Mouse (Mus musculus): ENCODE results near the gene Stim1. TPM values are rescaled to one million over a fixed set of nuclear protein-coding genes. Genes with fewer than 3 reads are reported as not detected.

Gene Stim1
- polyA plus RNA-seq, 1 experiment = 84.9 TPM

DNA sequence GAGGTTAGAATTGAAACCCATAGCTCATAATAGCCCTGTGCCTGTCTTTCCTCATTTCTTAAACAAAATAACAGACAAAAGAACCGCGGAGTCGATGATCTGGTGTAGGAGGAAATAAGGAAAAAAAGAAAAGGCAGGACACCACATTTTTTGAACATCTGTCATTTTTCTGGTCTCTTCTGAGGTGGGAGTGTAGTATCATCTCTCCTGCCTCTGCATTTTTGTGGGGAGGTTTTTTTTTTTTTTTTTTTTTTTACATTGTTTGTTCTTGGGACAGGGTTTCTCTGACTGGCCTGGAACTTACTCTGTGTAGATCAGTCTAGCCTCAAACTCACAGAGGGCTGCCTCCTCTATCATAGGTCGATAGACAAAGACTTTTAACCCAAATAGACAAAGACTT is 174.8 kb downstream of the Stim1 start:
- TF ChIP-seq CTCF (IDR thresholded peaks at IDR 0.05; ENCODE audit: borderline replicate concordance, insufficient read depth, low read depth, low read length) = no peak
- TF ChIP-seq POLR2A (IDR thresholded peaks at IDR 0.05; ENCODE audit: borderline replicate concordance, insufficient read depth, low read length) = no peak
- H3K4me3 ChIP-seq (replicated peaks; ENCODE audit: insufficient read depth, low read depth, low read length) = peak overlapping the region; percentile 85
- no peak overlapping the region for H3K27ac ChIP-seq (ENCODE audit: insufficient read depth, low read length)
- DNase-seq = no peak
- H3K27me3 ChIP-seq (ENCODE audit: control insufficient read depth, insufficient read depth, low read length) = no peaks in the 10 kb centered on the region
- H3K4me1 ChIP-seq (ENCODE audit: control insufficient read depth, insufficient read depth, low read length) = no peaks in the 10 kb centered on the region
- under 1% methylated on average over 4 of the region's 4 CpGs for WGBS

DNA sequence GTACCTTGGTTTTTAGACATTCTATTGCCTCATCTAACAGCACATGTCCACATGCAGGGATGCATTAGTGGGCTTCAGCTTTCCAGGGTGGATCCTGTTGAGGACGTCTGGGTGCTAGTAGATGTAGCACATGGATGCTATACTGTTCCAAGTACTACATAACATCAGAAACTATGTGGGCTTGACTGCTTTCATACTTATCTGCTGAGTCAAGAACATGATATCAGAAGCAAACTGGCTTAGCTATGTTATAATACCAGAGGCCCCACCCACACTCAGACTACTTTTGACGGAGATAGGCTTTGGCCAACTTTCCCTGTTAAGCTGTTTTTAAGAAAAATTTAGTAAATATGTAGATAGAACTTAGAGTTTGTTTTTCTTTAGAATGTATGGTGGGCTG is 176.7 kb downstream of the Stim1 start:
- no peak for TF ChIP-seq CTCF (IDR thresholded peaks at IDR 0.05; ENCODE audit: borderline replicate concordance, insufficient read depth, low read depth, low read length)
- TF ChIP-seq POLR2A (IDR thresholded peaks at IDR 0.05; ENCODE audit: borderline replicate concordance, insufficient read depth, low read length) = no peak
- Histone ChIP-seq H3K4me3 (replicated peaks; ENCODE audit: insufficient read depth, low read depth, low read length) (no peak overlapping the region), H3K27ac (ENCODE audit: insufficient read depth, low read length) (no peak overlapping the region), H3K27me3 (ENCODE audit: control insufficient read depth, insufficient read depth, low read length) (no peaks in the 10 kb centered on the region), H3K4me1 (ENCODE audit: control insufficient read depth, insufficient read depth, low read length) (no peaks in the 10 kb centered on the region)
- WGBS = 86% methylated on average over 2 of the region's 2 CpGs
- no peak for DNase-seq

DNA sequence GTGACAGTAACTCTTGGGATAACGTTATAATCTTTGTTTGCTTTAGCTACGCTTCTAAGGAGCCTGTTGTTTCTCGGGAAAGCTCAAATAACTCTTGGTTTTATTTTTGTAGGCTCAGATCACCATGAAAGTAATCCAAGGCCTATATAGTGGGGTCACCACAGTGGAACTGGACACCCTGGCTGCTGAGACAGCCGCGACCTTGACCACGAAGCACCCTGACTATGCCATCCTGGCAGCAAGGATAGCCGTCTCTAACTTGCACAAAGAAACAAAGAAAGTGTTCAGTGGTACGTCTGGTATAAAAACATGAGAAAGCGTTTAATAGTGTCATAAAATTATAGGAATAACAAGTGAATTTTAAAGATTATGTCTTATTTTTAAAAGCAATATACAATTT is 178.8 kb downstream of the Stim1 start:
- 96% methylated on average over 9 of the region's 9 CpGs for WGBS
- Histone ChIP-seq H3K4me1 (ENCODE audit: control insufficient read depth, insufficient read depth, low read length) (no peaks in the 10 kb centered on the region), H3K27ac (ENCODE audit: insufficient read depth, low read length) (no peak overlapping the region), H3K4me3 (replicated peaks; ENCODE audit: insufficient read depth, low read depth, low read length) (no peak overlapping the region), H3K27me3 (ENCODE audit: control insufficient read depth, insufficient read depth, low read length) (no peaks in the 10 kb centered on the region)
- TF ChIP-seq POLR2A (IDR thresholded peaks at IDR 0.05; ENCODE audit: borderline replicate concordance, insufficient read depth, low read length) = no peak
- no peak for TF ChIP-seq CTCF (IDR thresholded peaks at IDR 0.05; ENCODE audit: borderline replicate concordance, insufficient read depth, low read depth, low read length)
- DNase-seq = no peak

DNA sequence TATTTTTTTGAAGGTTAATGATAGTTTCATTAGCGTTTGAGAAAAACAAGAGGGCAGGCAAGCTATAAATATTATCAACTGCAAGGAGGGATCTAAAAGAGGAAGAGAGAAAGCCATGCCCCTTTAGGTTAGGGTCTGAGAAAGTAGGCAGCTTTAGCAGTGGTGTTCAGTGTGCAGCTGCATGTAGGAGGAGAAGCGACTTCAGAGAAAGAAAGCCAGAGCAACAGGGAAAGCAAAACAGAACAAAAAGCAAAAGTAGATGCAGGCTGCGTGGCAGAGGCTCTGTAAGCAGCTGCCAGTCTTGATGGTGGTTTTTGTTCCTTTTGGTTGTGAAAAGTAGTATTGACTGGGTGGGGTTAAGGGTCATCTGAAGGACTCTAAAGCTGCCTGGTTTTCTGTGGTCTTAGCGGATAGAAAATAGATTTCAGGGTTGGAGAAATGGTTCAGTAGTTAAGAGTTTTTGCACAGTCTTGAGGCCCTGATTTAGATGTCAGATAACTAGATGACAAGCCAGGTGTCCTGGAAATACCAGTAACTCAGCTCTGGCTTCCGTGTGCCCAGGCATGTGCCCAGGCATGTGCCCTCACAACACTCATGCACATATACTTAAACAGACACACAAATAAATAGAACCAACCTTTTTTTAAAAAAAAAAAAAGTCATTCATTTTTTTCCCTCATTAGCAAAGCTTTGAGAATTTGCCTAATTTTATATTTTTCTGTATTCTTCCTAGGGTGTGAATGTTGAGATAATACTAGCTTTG is 191.2 kb downstream of the Stim1 start:
- Histone ChIP-seq H3K4me1 (ENCODE audit: control insufficient read depth, insufficient read depth, low read length) (no peaks in the 10 kb centered on the region), H3K27ac (ENCODE audit: insufficient read depth, low read length) (no peak overlapping the region), H3K27me3 (ENCODE audit: control insufficient read depth, insufficient read depth, low read length) (no peaks in the 10 kb centered on the region), H3K4me3 (replicated peaks; ENCODE audit: insufficient read depth, low read depth, low read length) (no peak overlapping the region)
- 89% methylated on average over 5 of the region's 5 CpGs for WGBS
- no peak for TF ChIP-seq POLR2A (IDR thresholded peaks at IDR 0.05; ENCODE audit: borderline replicate concordance, insufficient read depth, low read length)
- TF ChIP-seq CTCF (IDR thresholded peaks at IDR 0.05; ENCODE audit: borderline replicate concordance, insufficient read depth, low read depth, low read length) = no peak
- DNase-seq = no peak

DNA sequence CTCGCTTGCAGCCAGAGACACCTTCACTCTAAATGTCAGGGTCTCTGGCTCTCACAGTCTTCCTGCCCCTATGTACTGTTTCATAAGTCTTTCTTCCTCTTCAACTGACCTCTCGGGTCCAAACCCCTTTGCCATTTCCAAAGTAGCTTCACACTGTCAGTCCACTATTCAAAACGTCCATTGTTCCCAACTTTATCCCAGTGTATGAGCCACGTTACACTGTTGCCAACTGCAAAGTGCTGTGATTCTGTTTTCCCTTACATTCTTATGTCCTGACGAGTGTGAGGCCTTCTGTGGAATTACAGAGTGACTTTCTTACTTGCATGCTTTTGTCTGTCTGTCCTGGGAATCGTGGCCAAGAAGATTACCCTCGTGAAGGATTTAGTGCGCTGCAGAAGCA is 200.0 kb downstream of the Stim1 start:
- no peak overlapping the region for H3K4me3 ChIP-seq (replicated peaks; ENCODE audit: insufficient read depth, low read depth, low read length)
- TF ChIP-seq CTCF (IDR thresholded peaks at IDR 0.05; ENCODE audit: borderline replicate concordance, insufficient read depth, low read depth, low read length) (no peak), POLR2A (IDR thresholded peaks at IDR 0.05; ENCODE audit: borderline replicate concordance, insufficient read depth, low read length) (no peak)
- no peak overlapping the region for H3K27ac ChIP-seq (ENCODE audit: insufficient read depth, low read length)
- DNase-seq = no peak
- no peaks in the 10 kb centered on the region for H3K4me1 ChIP-seq (ENCODE audit: control insufficient read depth, insufficient read depth, low read length)
- no peaks in the 10 kb centered on the region for H3K27me3 ChIP-seq (ENCODE audit: control insufficient read depth, insufficient read depth, low read length)
- WGBS = 85% methylated on average over 8 of the region's 8 CpGs

DNA sequence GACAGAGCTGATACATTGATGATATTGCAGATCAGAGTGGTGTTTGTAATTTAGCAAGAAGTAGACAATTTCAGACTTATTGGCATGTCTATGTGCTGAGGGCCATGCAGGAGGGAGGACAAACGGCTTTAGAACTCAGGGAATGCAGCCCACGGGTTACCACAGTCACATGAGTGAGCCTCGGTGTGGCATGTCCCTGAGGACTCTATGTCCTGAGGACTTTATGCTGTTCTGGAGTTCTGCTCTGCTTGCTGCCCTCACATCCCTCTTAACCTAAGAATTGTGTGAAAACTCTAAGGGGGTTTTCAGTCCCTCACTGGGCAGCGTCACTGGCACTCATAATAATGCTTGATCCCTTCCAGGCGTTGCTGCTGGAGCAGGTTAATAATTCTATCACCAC is 205.1 kb downstream of the Stim1 start:
- no peak for TF ChIP-seq POLR2A (IDR thresholded peaks at IDR 0.05; ENCODE audit: borderline replicate concordance, insufficient read depth, low read length)
- TF ChIP-seq CTCF (IDR thresholded peaks at IDR 0.05; ENCODE audit: borderline replicate concordance, insufficient read depth, low read depth, low read length) = no peak
- DNase-seq = no peak
- Histone ChIP-seq H3K4me3 (replicated peaks; ENCODE audit: insufficient read depth, low read depth, low read length) (no peak overlapping the region), H3K27ac (ENCODE audit: insufficient read depth, low read length) (no peak overlapping the region), H3K27me3 (ENCODE audit: control insufficient read depth, insufficient read depth, low read length) (no peaks in the 10 kb centered on the region), H3K4me1 (ENCODE audit: control insufficient read depth, insufficient read depth, low read length) (no peaks in the 10 kb centered on the region)
- WGBS = 57% methylated on average over 5 of the region's 5 CpGs

DNA sequence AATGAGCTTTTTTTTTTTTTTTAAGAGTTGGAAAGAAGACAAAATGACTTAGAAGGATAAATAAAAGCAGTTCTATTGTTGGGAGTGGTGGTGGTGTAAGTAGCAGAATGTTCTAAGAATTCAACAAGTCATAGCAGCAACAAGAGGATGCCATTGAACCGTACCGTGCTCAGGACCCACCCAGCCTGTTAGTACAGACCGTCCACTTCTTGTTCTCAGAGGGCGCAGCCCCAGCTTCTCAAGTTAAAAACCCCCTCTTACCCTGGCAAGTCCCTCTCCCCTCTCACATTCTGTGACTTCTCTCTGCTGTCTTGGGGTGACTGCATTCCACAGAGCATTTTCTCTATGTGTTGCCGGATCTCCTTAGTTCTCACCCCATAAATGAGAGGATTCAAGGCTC is 209.0 kb downstream of the Stim1 start:
- Histone ChIP-seq H3K4me3 (replicated peaks; ENCODE audit: insufficient read depth, low read depth, low read length) (no peak overlapping the region), H3K27me3 (ENCODE audit: control insufficient read depth, insufficient read depth, low read length) (no peaks in the 10 kb centered on the region), H3K4me1 (ENCODE audit: control insufficient read depth, insufficient read depth, low read length) (no peaks in the 10 kb centered on the region), H3K27ac (ENCODE audit: insufficient read depth, low read length) (no peak overlapping the region)
- no peak for TF ChIP-seq POLR2A (IDR thresholded peaks at IDR 0.05; ENCODE audit: borderline replicate concordance, insufficient read depth, low read length)
- no peak for TF ChIP-seq CTCF (IDR thresholded peaks at IDR 0.05; ENCODE audit: borderline replicate concordance, insufficient read depth, low read depth, low read length)
- 97% methylated on average over 5 of the region's 5 CpGs for WGBS
- no peak for DNase-seq

DNA sequence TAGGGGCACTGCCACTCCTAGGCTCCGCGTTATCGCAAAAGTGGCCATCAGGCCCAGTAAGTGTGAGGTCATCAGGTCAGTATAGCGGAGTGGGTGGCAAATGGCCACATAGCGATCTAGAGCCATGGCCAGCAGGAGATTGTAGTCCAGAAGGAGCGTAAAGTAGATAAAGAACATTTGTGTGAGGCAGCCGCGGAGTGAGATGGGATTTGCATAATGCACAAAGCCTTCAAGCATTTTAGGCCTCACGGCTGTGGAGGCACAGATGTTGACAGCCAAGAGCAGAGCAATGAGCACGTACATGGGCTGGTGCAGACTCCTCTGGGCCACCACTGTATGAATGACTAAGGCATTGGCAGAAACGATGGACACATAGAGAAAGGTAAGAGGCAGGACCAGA is 209.8 kb downstream of the Stim1 start:
- 82% methylated on average over 11 of the region's 11 CpGs for WGBS
- Histone ChIP-seq H3K27ac (ENCODE audit: insufficient read depth, low read length) (no peak overlapping the region), H3K4me1 (ENCODE audit: control insufficient read depth, insufficient read depth, low read length) (no peaks in the 10 kb centered on the region), H3K27me3 (ENCODE audit: control insufficient read depth, insufficient read depth, low read length) (no peaks in the 10 kb centered on the region), H3K4me3 (replicated peaks; ENCODE audit: insufficient read depth, low read depth, low read length) (no peak overlapping the region)
- TF ChIP-seq CTCF (IDR thresholded peaks at IDR 0.05; ENCODE audit: borderline replicate concordance, insufficient read depth, low read depth, low read length) = no peak
- TF ChIP-seq POLR2A (IDR thresholded peaks at IDR 0.05; ENCODE audit: borderline replicate concordance, insufficient read depth, low read length) = no peak
- DNase-seq = no peak
